Mouse (Mus musculus) embryonic stem cell, embryonic (primary cell): Measurements from ENCODE around the gene Tmem200b.

Experiments
- CTCF ChIA-PET, 4 experiments: fragments of 300-600 bp in 2 of 4; fragments of 350-600 bp in 2 of 4; sonication (Branson Sonifier 250); formaldehyde crosslinking; loops; one replicate each; lab custom pipeline; 2022; ENCODE audit warnings: inconsistent platforms in 2 of 4; lab: Charles Lee
- POLR2A ChIA-PET, 4 experiments: fragments of 300-600 bp in 2 of 4; fragments of 350-600 bp in 2 of 4; sonication (Branson Sonifier 250); formaldehyde crosslinking; loops; one replicate each; lab custom pipeline; 2022; ENCODE audit warnings: antibody characterized with exemption in 4 of 4, inconsistent platforms in 1 of 4; lab: Charles Lee

Gene Tmem200b

GRCm38 (mm10) chr4:131918711-131919500, 2.7 kb upstream of the Tmem200b start:
- ChIA-PET CTCF (interaction anchor here in 3 of 4 experiments (0.5 to 1.0 kb wide), 6 partner anchors 14 to 701 kb away, joined by 3 to 19 read pairs (median 4); no protein-coding TSS in a partner anchor), POLR2A (interaction anchor here (0.6 to 2.6 kb wide), 25 partner anchors 8 to 384 kb away, joined by 3 to 13 read pairs (median 3); partner anchors contain the start of genes Srsf4 (in 3 of the 4) and Rab42 (in 1 of the 4))

- CTCF ChIA-PET = interaction anchor here in 1 of 4 experiments (0.6 to 0.7 kb wide), 3 partner anchors 59 to 653 kb away, joined by 3 to 4 read pairs (median 3); no protein-coding TSS in a partner anchor
- POLR2A ChIA-PET = interaction anchor here (0.6 to 2.3 kb wide), 22 partner anchors 8 to 1074 kb away, joined by 3 to 13 read pairs (median 3); partner anchors contain the start of genes Srsf4 (in 2 of the 4) and Rab42 (in 1 of the 4)
Observed at GRCm38 (mm10) chr4:131919506-131920140, 1.9 kb upstream of the Tmem200b start.

- CTCF ChIA-PET = interaction anchor here in 1 of 4 experiments (0.6 kb wide), 1 partner anchor 169 kb away, joined by 3 read pairs; no protein-coding TSS in a partner anchor
- POLR2A ChIA-PET = interaction anchor here in 3 of 4 experiments (0.6 to 2.3 kb wide), 15 partner anchors 8 to 1073 kb away, joined by 3 to 13 read pairs (median 4); partner anchors contain the start of genes Srsf4 (in 2 of the 3), Epb41 (in 1 of the 3) and Gm10300 (in 1 of the 3)
Observed at GRCm38 (mm10) chr4:131920141-131920594, 1.4 kb upstream of the Tmem200b start.

GRCm38 (mm10) chr4:131920595-131921351, 798 bp upstream of the Tmem200b start:
- CTCF ChIA-PET = interaction anchor here in 1 of 4 experiments (0.6 kb wide), 1 partner anchor 654 kb away, joined by 3 read pairs; no protein-coding TSS in a partner anchor

GRCm38 (mm10) chr4:131922404-131922803, 833 bp downstream of the Tmem200b start:
- POLR2A ChIA-PET = interaction anchor here in 3 of 4 experiments (0.5 to 2.5 kb wide), 9 partner anchors 8 to 225 kb away, joined by 3 to 9 read pairs (median 5); partner anchors contain the start of gene Srsf4 (in 2 of the 3)

More at GRCm38 (mm10) chr4:131920595-131921351, 798 bp upstream of the Tmem200b start:
- POLR2A ChIA-PET = interaction anchor here in 3 of 4 experiments (0.6 to 2.4 kb wide), 7 partner anchors 13 to 219 kb away, joined by 3 to 9 read pairs (median 3); partner anchors contain the start of genes Srsf4 (in 2 of the 3), Epb41 (in 1 of the 3) and Gm10300 (in 1 of the 3)

GRCm38 (mm10) chr4:131924096-131924810, 2.7 kb downstream of the Tmem200b start:
- ChIA-PET CTCF (interaction anchor here in 2 of 4 experiments (0.7 to 1.4 kb wide), 3 partner anchors 8 to 11 kb away, joined by 3 read pairs; no protein-coding TSS in a partner anchor), POLR2A (interaction anchor here in 3 of 4 experiments (1.1 to 2.5 kb wide), 5 partner anchors 8 to 420 kb away, joined by 3 to 6 read pairs (median 3); partner anchors contain the start of gene Srsf4 (in 1 of the 3))

More at GRCm38 (mm10) chr4:131922404-131922803, 833 bp downstream of the Tmem200b start:
- CTCF ChIA-PET = interaction anchor here in 3 of 4 experiments (0.6 to 1.0 kb wide), 3 partner anchors 10 to 182 kb away, joined by 3 to 5 read pairs (median 3); no protein-coding TSS in a partner anchor

GRCm38 (mm10) chr4:131929146-131929545, 7.6 kb downstream of the Tmem200b start:
- ChIA-PET CTCF (interaction anchor here in 2 of 4 experiments (1.6 to 1.9 kb wide), 3 partner anchors 13 to 24 kb away, joined by 4 to 7 read pairs (median 7); no protein-coding TSS in a partner anchor), POLR2A (interaction anchor here in 1 of 4 experiments (0.9 to 1.9 kb wide), 4 partner anchors 10 to 21 kb away, joined by 3 to 7 read pairs (median 4); no protein-coding TSS in a partner anchor)

- ChIA-PET CTCF (no interaction called here), POLR2A (interaction anchor here in 2 of 4 experiments (0.6 to 1.0 kb wide), 3 partner anchors 21 to 29 kb away, joined by 3 read pairs; no protein-coding TSS in a partner anchor)
Observed at GRCm38 (mm10) chr4:131939459-131939858, 17.9 kb downstream of the Tmem200b start.

- ChIA-PET CTCF (interaction anchor here in 1 of 4 experiments (0.7 kb wide), 1 partner anchor 314 kb away, joined by 3 read pairs; no protein-coding TSS in a partner anchor), POLR2A (interaction anchor here in 2 of 4 experiments (0.6 to 1.5 kb wide), 2 partner anchors 26 to 67 kb away, joined by 3 to 4 read pairs; no protein-coding TSS in a partner anchor)
Observed at GRCm38 (mm10) chr4:131940846-131941245, 19.3 kb downstream of the Tmem200b start.

GRCm38 (mm10) chr4:131947848-131948247, 26.3 kb downstream of the Tmem200b start:
- ChIA-PET CTCF (interaction anchor here in 1 of 4 experiments (1.4 kb wide), 1 partner anchor 43 kb away, joined by 3 read pairs; no protein-coding TSS in a partner anchor), POLR2A (interaction anchor here in 2 of 4 experiments (0.6 to 1.3 kb wide), 2 partner anchors 10 to 264 kb away, joined by 3 to 4 read pairs; no protein-coding TSS in a partner anchor)

- POLR2A ChIA-PET = interaction anchor here in 3 of 4 experiments (0.6 to 1.0 kb wide), 5 partner anchors 8 to 297 kb away, joined by 3 to 5 read pairs (median 4); no protein-coding TSS in a partner anchor
Observed at GRCm38 (mm10) chr4:131949903-131950302, 28.3 kb downstream of the Tmem200b start.

GRCm38 (mm10) chr4:131950657-131951056, 29.1 kb downstream of the Tmem200b start:
- ChIA-PET POLR2A (interaction anchor here in 2 of 4 experiments (0.8 to 1.0 kb wide), 3 partner anchors 12 to 31 kb away, joined by 3 to 4 read pairs (median 4); no protein-coding TSS in a partner anchor), CTCF (interaction anchor here in 1 of 4 experiments (0.5 to 1.4 kb wide), 3 partner anchors 46 to 866 kb away, joined by 3 to 4 read pairs (median 3); no protein-coding TSS in a partner anchor)

More at GRCm38 (mm10) chr4:131949903-131950302, 28.3 kb downstream of the Tmem200b start:
- CTCF ChIA-PET = interaction anchor here in 3 of 4 experiments (0.6 to 1.5 kb wide), 5 partner anchors 13 to 867 kb away, joined by 3 to 5 read pairs (median 4); no protein-coding TSS in a partner anchor

GRCm38 (mm10) chr4:131957161-131957560, 35.6 kb downstream of the Tmem200b start:
- POLR2A ChIA-PET = interaction anchor here in 1 of 4 experiments (1.5 kb wide), 1 partner anchor 53 kb away, joined by 3 read pairs; no protein-coding TSS in a partner anchor
- CTCF ChIA-PET = no interaction called here

- POLR2A ChIA-PET = interaction anchor here in 1 of 4 experiments (0.8 kb wide), 1 partner anchor 76 kb away, joined by 3 read pairs; no protein-coding TSS in a partner anchor
- CTCF ChIA-PET = interaction anchor here (0.5 to 1.2 kb wide), 4 partner anchors 9 to 674 kb away, joined by 3 read pairs; no protein-coding TSS in a partner anchor
Observed at GRCm38 (mm10) chr4:131968873-131969272, 47.3 kb downstream of the Tmem200b start.

GRCm38 (mm10) chr4:131970244-131970853, 48.8 kb downstream of the Tmem200b start:
- CTCF ChIA-PET = interaction anchor here in 2 of 4 experiments (0.8 to 1.5 kb wide), 2 partner anchors 8 to 12 kb away, joined by 3 read pairs; no protein-coding TSS in a partner anchor

More at GRCm38 (mm10) chr4:131970244-131970853, 48.8 kb downstream of the Tmem200b start:
- POLR2A ChIA-PET = interaction anchor here in 1 of 4 experiments (2.8 kb wide), 1 partner anchor 12 kb away, joined by 8 read pairs; no protein-coding TSS in a partner anchor
